Comparison of ENCODE assay signal across 15 mouse cellular contexts in genomic region chr11:84904597-84905144, GRCm38 (mm10). TPM values are rescaled to one million over a fixed set of nuclear protein-coding genes. Genes with fewer than 3 reads are reported as not detected.
"Had no signal": no experiment of that assay in that cellular context is flagged by ENCODE, and none has a peak within 500 bp of the region (broad histone marks: within the 10 kb centered on the region; RNA-seq: fewer than 3 reads in every experiment).

No protein-coding gene starts in this region.

- DNase-seq: kidney, adult 18-20 months; kidney, postnatal 10 days; kidney, postnatal 4 days; lung, embryonic 14.5 days; lung, postnatal 10 days; lung, postnatal 4 days; thymus, postnatal 36 days had no signal

- H3K4me1 ChIP-seq: limb, embryonic 15.5 days; liver, embryonic 12.5 days; midbrain, embryonic 12.5 days; stomach, embryonic 15.5 days had no signal

- ATAC-seq: liver, embryonic 12.5 days; midbrain, embryonic 16.5 days had no signal

- H3K4me3 ChIP-seq: layer of hippocampus, adult 2 months; limb, embryonic 15.5 days; liver, embryonic 12.5 days; midbrain, embryonic 12.5 days; stomach, embryonic 15.5 days had no signal

- H3K9me3 ChIP-seq: limb, embryonic 15.5 days; liver, embryonic 12.5 days; midbrain, embryonic 12.5 days; stomach, embryonic 15.5 days had no signal

- H3K27me3 ChIP-seq: limb, embryonic 15.5 days; liver, embryonic 12.5 days; midbrain, embryonic 12.5 days; stomach, embryonic 15.5 days had no signal

RNA-seq across cellular contexts. Expression of gene Car4, which starts 52.9 kb away (rescaled TPM):
- total RNA-seq: megakaryocyte-erythroid progenitor cell, adult 5-6 weeks had no signal
- polyA plus RNA-seq: limb, embryonic 15.5 days; liver, embryonic 16.5 days had no signal
